Mouse (Mus musculus) left cerebral cortex, postnatal 10 days (tissue): ENCODE results near the gene Epas1. TPM values are rescaled to one million over a fixed set of nuclear protein-coding genes. Genes with fewer than 3 reads are reported as not detected.
A peak's percentile ranks its signal among the peaks of the same experiment; 100 is the strongest.

Experiments used
- DNase-seq, 2 experiments: peaks; one replicate each; pipeline ENCODE4 v3.0.0; 2021 to 2022; ENCODE audit warnings: low spot score in 2 of 2, mixed read lengths in 1 of 2; ENCODE audit errors: extremely low spot score in 1 of 2
- intact Hi-C: fragments of 180-260 bp; cut with DNase I; formaldehyde crosslinking; loops from one replicate; pipeline ENCODE4 v1.15.1; 2025
- total RNA-seq, 2 experiments: library from RNA; stranded (reverse); gene quantifications; 2 replicates each; pipeline ENCODE4 v1.2.3; 2021

The Epas1 gene
- total RNA-seq, 2 experiments from 2014 or later: 76.6 to 77.3 TPM

DNA sequence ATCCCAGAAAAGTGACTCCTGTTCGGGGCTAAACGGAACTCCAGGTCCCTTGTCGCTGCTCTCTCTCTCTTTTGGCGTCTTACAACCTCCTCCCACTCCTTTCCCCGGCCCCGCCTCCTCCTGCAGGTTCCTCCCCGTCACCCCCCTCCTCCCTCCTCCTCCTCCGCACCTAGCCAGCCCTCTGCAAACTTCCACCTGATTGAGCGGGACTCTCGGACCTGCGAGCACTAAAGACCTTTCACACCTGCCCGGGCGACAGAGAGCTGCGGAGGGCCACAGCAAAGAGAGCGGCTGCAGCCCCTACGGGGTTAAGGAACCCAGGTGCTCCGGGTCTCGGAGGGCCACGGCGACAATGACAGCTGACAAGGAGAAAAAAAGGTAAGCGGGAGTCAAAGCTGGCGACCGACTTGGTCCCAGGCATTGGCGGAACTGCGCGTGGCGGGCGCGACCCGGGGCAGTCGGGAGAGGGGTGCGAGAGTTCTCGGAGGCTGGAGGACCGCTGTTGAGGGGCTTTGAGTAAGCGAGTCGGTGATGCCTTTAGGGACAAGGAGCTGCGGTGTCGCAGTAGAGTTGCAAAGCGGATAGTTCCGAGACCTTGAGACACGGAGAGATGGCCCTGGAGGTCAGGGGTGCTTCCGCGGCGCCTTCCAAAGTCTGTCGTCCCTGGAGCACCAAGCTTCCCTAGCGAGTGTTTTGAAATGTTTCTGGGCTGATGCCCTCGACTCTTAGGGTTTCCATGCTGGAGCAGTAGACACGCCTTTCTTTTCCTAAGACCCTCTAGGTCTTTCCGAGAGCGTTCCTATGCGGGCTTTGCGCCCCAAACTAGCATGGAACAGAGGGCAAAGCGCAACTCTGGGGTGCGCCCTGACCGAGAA lies 668 bp downstream of the Epas1 start:
- peak in 1 of 2 experiments; percentile 87 for DNase-seq
- intact Hi-C loops: loop anchor here (5.0 to 10.0 kb wide), 3 partner anchors 33 to 217 kb away; no protein-coding TSS in a partner anchor

DNA sequence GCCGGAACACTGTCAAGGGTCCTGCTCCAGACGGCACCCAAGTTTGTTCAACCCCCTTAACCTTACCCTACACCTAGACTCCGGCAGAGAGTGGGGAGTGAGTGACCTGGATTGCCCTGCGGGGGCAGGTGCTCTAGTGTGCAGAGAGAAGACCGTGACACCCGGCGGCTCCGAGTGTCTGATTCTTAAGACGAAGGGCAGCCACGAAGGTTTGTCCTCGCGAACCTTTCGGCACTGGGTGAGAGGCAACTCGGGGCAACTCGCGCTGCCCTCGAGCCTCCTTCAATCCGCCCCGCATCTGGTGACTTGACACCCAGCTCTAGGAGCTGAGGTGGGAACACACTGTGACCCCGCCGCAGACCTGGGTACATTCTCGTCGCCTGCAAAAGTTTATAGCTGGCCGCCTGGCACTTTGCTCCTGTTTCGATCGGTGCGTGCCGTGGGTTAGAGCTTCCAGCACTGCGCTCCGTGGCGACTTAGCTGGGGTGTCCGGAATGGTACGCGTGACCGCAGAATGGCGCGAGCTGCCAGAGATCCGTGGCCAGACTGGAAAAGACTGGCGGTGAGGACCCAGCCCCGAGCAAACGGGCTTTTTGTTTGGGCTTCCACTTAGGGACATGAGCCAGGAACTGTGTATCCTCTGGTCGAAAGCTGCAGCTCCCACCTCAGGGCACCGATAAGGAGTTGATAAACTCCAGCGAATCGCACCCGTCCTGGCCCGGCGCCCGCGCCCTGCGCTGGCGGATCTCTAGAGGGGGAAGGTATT lies 1.5 kb downstream of the Epas1 start:
- intact Hi-C loops: loop anchor here (5.0 to 10.0 kb wide), 4 partner anchors 32 to 218 kb away; no protein-coding TSS in a partner anchor
- DNase-seq: peak in 1 of 2 experiments; percentile 47

DNA sequence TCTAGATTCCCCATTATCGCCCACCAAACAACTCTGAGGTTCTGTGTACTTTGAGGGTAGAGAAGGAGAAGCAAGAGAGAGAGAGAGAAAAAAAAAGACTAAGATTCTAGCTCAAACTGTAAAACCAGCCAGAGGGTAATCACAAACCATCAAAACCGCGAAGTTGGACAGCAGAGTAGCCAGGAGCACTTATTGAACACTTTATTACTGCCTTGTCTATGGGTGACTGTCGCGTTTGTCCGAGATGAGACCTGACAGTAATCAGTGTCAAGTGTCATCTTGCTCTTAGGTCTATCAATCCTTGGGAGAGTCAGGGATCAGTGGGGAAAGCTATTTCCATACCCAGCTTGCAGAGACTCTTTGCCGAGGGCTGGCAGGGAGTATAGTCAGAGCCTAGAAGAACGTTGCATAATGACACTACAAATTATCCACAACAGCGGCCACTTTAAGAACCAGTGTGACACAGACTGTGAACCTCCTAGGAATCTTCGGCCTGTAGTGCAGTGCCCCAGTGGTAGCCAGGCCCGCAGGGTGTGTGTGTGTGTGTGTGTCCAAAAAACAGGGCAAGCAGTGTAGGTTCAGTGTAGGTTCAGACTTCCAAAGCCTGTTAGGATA lies 2.2 kb downstream of the Epas1 start:
- intact Hi-C loops: loop anchor here (5.0 to 10.0 kb wide), 2 partner anchors 42 to 149 kb away; no protein-coding TSS in a partner anchor
- no peak for DNase-seq

DNA sequence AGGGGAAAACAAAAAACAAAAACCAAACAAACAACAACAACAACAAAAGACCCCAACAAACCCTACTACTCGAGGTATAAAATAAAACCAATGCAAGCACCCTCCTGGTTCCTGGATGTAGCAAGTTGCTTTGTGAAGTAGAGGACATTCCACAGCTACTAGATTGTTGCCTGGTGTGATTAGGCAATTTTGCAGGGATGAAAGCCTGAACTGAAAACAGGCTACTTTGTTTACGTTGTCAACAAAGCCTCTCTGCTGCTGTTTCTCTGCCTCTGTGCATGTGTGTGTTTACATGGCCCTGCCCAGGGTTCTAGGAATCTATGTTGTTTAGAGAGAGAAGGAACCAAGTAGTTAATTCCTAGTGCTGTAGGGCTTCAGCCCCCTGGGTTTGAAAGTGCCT lies 4.1 kb downstream of the Epas1 start:
- intact Hi-C loops: loop anchor here (5.0 to 10.0 kb wide), 2 partner anchors 40 to 147 kb away; no protein-coding TSS in a partner anchor
- no peak for DNase-seq

DNA sequence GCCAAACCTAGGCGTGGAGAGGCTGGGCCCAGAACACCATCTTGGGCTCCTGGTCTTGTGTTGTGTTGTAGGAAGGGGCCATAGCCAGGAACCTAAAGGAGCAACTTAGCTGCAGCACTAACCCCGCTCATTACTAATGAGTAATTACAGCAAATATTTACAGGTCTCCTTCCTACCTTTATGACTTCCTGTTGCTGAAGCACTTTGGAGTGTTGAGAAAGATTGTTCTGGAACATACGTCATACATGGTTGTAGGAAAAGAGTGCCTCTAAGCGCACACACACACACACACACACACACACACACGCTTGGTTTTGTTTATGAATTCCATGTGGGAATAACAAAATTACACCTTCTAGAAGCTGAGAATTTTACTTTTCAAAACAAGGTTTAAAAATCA lies 8.4 kb downstream of the Epas1 start:
- no peak for DNase-seq
- intact Hi-C loops: no loop called here

DNA sequence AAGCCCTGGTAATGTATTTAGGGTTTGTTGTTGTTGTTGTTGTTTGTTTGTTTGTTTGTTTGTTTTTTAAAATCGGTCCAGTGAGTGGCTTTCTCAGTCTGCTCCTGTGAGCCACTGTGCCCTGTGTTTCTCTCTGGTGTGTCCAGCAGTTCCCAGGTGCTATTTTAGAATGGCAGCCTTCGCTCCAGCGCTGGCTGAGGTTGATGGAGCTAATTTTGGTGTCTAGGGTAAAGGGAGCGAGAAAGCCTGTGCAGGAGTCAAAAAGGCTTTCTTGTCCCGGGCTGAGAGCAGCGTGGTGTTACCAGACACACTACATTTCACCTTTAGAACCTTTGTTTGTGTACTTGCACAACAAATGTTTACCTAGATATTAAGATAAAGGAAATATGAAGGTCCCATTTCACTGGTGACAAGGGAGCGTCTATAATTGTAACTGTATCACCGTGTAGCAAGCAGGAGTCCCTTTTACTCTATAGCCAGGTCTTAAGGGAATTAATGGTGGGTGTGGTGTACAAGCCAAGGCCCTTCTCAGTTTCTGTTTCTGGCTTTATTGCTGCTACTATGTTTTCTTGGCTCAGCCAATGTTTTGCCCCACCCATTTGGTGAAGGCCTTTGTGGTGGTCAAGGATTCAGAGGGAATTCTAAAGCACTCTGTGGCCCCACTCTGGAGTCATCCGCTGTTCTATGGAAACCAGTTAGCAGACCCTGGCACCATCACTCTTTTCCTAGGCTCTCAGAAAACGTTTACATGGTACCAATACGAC lies 9.2 kb downstream of the Epas1 start:
- DNase-seq: no peak
- intact Hi-C loops: no loop called here

DNA sequence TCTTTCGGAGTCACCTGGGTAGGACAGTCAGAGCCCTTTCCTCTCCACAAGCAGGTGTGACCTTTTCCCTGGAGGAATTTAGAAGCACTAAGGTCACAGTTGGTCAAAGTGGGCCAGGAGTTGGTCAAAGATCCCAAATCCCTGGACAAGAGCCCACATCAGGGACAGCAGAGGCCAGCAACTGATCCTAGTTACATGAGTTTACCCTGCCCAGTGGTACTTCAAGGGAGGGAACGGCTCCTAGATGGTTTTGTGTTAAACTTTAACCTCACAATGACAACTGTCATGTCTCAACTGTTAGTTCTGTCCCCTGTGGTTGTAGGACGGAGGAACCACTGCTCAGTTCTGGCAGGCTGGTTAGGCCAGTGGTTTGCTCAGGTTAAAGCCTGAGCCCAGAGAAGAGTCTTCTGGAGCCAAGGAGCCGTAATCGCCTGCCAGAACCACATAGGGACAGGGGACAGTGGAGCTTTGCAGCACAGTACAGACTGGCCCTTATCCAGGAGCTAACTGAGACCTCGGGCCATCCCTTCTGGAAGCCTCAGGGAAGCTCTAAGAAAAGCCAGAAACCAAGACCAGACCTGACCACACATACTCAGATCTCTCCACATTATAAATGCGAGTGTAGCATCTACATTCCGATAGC lies 12.4 kb downstream of the Epas1 start:
- no peak for DNase-seq
- intact Hi-C loops: no loop called here

DNA sequence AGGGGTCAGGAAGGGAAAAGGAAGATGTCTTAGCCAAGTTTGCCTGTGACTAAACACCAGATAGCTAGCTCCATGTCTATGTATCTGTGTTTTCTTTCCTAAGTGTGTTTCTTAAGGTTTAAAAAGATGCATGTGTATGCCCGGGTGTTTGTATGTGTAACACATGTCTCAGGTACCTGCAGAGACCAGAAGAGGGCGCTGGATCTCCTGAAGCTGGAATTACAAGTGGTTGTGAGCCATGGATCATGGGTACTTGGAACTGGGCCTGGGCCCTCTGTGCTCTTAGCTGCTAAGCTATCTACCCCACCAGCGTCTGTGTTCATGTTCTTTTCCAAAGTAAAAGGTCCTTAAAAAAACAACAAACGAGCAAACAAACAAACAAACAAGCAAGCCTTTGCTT lies 12.9 kb downstream of the Epas1 start:
- DNase-seq: no peak
- intact Hi-C loops: no loop called here

DNA sequence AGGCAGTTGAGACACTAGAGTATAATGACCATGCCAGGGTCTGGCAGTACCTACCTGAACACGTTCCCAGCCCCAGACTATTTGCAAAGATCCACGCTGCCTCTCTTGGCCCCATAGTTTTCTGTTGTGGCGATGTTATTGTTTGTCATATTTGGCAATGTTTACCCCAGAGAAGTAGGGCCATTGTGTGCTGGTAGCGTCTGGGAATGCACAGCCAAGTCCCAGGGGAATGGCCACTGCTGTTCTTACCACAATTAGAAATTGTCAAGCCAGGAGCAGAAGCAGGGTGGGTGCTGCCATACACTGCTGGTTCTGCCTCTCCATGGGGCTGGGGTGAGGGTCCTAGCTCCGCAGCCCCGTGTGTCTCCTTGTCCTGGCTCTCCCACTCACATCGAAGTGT lies 15.1 kb downstream of the Epas1 start:
- no peak for DNase-seq
- intact Hi-C loops: no loop called here

DNA sequence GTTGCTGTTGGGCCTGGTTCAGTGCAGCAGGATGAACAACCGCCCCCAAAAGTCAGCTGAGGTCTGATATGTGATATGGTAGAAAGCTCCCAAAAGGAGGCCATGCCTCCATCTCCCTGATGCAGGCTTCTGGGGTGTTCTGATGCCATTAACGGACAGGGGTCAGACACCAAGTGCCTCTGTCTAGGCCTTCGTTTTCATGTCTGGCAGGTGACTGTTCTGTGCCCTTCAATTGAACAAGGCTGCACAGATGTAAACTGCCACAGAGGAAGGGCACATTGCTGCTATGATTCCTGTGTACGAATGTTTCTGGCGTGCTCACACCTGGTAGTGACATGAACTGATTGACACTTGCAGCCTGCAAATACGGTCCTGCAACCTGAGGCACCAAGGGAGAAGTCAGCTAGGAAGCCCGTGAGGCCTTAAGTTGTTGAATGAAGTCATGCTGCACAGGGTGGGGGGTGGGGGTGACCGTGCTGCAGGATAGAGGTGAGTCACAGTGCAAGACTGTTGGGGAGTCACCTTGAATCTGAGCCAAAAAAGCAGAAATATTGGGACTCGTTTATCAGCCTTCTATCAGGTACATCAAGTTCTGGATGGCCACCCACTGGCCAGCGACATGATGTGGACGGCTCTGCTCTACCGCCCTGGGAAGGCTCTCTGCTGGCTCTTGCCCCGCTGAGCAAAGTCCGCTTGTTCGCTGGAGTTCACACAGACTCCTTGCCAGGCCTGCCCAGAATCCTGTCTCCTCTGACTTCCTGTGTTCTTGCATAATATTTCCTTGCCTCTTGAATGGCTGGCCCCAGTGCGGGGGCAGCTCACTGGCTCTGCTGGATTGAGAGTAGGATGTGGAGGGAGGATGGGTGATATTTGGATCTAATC lies 16.1 kb downstream of the Epas1 start:
- intact Hi-C loops: no loop called here
- DNase-seq: peak; percentile 34 to 83

DNA sequence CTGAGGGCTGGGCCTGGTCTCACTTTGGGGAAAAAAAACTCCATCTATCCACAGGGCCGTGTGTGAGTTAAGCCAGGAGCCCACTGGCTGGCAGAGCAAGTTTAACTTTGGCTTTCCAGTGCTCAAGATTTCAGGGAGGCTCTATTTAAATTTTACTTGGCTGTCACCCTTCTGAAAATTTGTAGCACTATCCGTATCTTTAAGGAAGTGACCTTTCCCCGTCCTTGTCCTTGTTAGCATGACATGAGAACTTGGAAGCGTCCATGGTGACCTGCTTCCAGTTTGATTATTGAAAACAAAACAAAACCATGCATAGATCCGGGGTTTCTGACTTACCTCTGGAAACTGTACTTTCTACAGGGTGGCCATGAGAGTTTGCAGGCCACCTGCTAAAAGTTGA lies 17.3 kb downstream of the Epas1 start:
- intact Hi-C loops: no loop called here
- no peak for DNase-seq

DNA sequence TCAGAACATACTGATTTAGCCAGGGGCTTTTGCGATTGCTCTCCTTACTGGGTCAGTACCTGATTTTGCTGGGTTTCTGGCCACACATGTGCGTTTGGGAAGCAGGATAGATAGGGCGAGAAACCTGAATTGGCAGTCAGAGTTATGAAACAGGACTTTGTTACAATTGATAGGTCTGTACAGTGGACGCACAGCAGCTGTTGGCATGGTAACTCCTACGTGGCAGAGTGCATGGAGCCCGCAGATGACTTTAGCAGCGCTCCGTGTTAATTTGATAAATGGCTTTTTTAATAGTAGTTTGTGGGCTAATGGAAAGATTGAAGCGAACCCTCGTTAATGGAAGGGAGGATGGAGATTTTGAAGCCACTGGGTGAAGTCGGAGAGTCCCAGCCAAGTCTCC lies 18.5 kb downstream of the Epas1 start:
- intact Hi-C loops: no loop called here
- no peak for DNase-seq

DNA sequence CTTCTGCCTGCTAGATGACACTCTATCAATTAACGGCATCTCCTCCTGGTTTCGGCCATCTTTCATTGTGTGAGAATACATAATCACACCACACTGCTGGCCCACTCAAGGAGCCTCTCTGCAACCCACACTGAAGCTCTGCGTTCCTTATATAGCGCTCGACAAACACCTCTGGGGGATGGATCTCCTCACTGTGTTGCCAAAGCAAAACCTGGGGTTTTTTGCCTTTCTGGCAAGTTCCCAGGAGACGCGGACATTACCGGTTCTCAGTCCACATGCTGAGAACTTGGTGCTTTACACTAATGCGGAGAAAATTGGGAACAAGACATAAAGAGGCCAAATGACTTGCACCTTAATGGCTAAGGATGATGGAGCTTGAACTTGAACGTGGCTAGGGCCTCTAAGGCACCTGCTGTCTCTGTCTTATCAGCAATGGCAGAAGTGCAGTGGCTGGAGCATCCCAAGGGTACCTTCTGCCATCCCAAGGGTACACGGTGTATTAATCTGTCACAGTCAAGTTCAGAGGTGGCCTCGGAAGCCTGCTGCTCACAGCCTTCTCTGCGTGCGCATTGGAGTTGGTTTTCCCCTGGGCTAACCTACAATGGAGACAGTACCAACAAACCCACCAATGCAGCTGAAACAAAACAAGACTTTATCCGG lies 19.6 kb downstream of the Epas1 start:
- intact Hi-C loops: no loop called here
- DNase-seq: no peak

DNA sequence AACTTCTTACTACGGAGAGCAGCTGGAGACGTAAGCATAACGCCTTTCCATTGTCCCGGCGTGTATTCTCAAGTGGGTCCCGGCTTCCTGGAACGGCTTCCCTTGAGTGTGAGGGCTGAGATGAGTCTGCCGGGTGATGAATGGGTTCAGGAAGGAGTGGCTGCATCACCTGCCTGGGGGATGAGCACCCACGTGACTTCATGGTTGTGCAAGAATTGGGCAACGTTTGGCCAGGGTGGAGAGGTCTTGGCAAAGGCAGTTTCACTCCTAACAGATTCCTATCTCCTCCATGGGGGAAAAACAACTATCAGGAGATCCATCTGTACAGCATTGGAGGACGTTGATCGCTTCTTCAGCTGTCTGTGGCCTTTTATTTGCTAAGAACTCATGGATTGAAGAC lies 23.0 kb downstream of the Epas1 start:
- DNase-seq: no peak
- intact Hi-C loops: no loop called here

DNA sequence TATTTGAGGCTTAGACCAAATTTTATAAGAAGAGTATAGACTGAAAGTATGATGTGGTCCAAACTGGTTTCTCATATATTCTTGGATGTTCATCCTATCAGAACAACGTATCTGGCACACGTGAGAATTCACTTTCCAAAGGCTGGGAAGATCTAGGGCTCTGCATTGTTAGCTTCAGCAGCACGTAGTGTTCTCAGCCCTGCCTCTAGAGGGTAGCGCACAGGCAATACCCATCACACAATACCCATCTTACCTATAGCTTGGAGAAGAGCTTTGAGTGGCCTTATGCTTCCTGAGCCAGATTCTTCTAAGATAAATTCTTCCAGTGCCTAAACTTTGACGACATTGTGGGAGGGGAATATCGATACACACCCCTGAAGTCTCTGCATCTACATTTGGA lies 24.6 kb downstream of the Epas1 start:
- no peak for DNase-seq

DNA sequence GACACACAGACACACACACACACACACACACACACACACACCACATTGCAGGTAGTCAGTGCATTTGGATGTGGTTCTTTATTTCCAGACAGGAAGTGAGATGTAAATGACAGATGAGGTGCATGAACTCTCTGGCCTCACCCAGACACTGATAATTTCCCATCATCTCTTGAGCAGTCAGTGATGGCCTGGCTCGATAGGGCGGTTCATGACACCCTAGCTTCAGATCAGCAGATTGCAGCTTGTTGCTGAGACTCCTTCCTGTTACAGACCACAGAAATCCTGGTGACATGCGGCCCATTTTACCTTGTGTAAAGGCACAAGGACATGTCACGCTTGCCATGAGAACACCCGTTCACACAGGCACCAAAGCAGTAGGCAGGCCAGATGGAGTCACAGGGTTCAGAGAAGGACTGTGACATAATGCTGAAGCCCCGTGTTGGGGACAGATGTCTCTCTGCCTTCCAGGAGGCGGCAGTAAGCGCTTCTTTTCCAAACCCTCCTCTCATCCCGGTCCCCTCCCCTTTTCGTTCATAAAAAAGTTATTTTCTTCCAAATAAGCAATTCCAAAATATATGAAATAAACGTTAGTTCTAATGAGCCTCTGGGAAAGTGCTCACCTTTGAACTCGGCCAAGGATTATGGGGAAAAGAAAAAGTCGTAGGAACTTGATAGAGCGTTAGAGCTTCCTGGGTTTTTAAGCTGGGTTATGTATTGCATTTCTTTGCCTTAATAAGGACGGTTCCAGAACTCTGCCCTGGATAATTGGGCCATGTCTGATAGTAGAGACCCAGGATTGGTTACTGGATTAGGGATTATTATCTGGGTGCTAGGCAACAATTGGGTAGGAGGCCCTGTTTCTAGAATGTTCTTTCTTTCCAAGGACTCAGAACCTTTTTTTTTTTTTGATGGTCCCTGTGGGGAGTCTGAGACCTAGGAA lies 26.0 kb downstream of the Epas1 start:
- intact Hi-C loops: no loop called here
- DNase-seq: no peak

More for the DNA sequence above, 24.6 kb downstream of the Epas1 start:
- intact Hi-C loops: no loop called here
